Mouse (Mus musculus) olfactory bulb, adult 2 months (tissue): ENCODE data around the gene Tmem81. TPM values are rescaled to one million over a fixed set of nuclear protein-coding genes. Genes with fewer than 3 reads are reported as not detected.

Experiments
- H3K27ac ChIP-seq: fragments of 200-500 bp; 2 replicates; pipeline ENCODE4 v1.5.1; 2012; ENCODE audit warnings: low read depth, low read length; ENCODE audit not compliant: insufficient read depth
- H3K4me1 ChIP-seq: fragments of 200-500 bp; 2 replicates; pipeline ENCODE4 v1.6.1; 2012; ENCODE audit warnings: low read length; ENCODE audit not compliant: control insufficient read depth, insufficient read depth
- H3K4me3 ChIP-seq: fragments of 200-500 bp; 2 replicates; pipeline ENCODE4 v1.5.1; 2012; ENCODE audit warnings: mild to moderate bottlenecking, low read depth, low read length, moderate library complexity; ENCODE audit not compliant: insufficient read depth
- CTCF ChIP-seq: fragments of 200-500 bp; IDR thresholded peaks from 2 replicates; pipeline ENCODE4 v1.5.1; 2012; ENCODE audit warnings: low read depth, mild to moderate bottlenecking, low read length, moderate library complexity; ENCODE audit not compliant: insufficient read depth
- POLR2A ChIP-seq: fragments of 200-500 bp; IDR thresholded peaks from 2 replicates; pipeline ENCODE4 v1.6.1; 2012; ENCODE audit warnings: mild to moderate bottlenecking, low read depth, low read length, moderate library complexity; ENCODE audit not compliant: insufficient read depth
- WGBS: fragments of 180-500 bp; shearing (Covaris S2); methylation state at CpG from one replicate; pipeline ENCODE4 v1.1.7; 2018; 5-methylcytosine and 5-hydroxymethylcytosine counted together
- polyA plus RNA-seq: library from polyadenylated mRNA; stranded (reverse); fragments of >200 nt; gene quantifications from 2 replicates; pipeline ENCODE4 v1.2.4, GENCODE M21; 2012; ENCODE audit warnings: low replicate concordance; ENCODE audit not compliant: missing spikeins, insufficient read depth, insufficient read length

The Tmem81 gene
- polyA plus RNA-seq, 1 experiment, result not detected

- Histone ChIP-seq H3K4me3 (no peak overlapping the region), H3K27ac (no peak overlapping the region), H3K4me1 (peaks cover 5% of the 10 kb centered on the region; the same call in 1 of the 2 replicates)
- TF ChIP-seq POLR2A, result no peak
- TF ChIP-seq CTCF, result no peak
- WGBS, result 52% methylated on average over 8 of the region's 8 CpGs
Measured at GRCm38 (mm10) chr1:132511521-132511920, 5.5 kb downstream of the Tmem81 start.

DNA sequence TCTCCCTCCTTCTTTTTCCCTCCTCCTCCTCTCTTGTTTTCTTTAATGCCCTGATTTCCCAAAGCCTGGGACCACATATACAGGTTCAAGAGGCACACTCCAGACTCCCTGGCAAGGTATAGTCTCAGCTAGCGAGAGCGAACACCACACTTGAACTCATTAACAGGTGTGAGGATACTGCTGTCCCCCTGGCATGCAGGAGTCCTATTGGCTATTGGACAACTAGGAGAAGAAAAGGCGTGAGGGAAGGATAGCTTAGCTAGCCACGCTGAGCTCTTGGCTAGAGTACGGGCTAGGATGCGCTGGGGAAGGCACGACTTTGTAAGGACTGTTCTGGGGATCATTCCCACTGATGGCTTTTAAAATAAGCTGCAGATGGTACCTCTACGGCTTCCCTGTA lies 6.1 kb downstream of the Tmem81 start:
- no peak for TF ChIP-seq CTCF
- no peak for TF ChIP-seq POLR2A
- WGBS, result 83% methylated on average over 8 of the region's 8 CpGs
- H3K4me3 ChIP-seq, result no peak overlapping the region
- H3K4me1 ChIP-seq, result peaks cover 5% of the 10 kb centered on the region; the same call in 1 of the 2 replicates
- H3K27ac ChIP-seq, result no peak overlapping the region

GRCm38 (mm10) chr1:132515339-132515738 lies 9.3 kb downstream of the Tmem81 start:
- no peak overlapping the region for H3K27ac ChIP-seq
- H3K4me1 ChIP-seq, result peaks cover 5% of the 10 kb centered on the region; the same call in 1 of the 2 replicates
- no peak overlapping the region for H3K4me3 ChIP-seq
- WGBS, result 92% methylated on average over 12 of the region's 12 CpGs
- TF ChIP-seq POLR2A (no peak), CTCF (no peak)

GRCm38 (mm10) chr1:132516776-132517175 lies 10.7 kb downstream of the Tmem81 start:
- Histone ChIP-seq H3K27ac (no peak overlapping the region), H3K4me3 (no peak overlapping the region), H3K4me1 (peaks cover 3% of the 10 kb centered on the region; the same call in 1 of the 2 replicates)
- 91% methylated on average over 11 of the region's 11 CpGs for whole genome bisulfite sequencing
- TF ChIP-seq CTCF (no peak), POLR2A (no peak)

- no peak for TF ChIP-seq POLR2A
- 82% methylated on average over 18 of the region's 18 CpGs for WGBS
- no peak overlapping the region for H3K4me3 ChIP-seq
- peaks cover 3% of the 10 kb centered on the region; the same call in 1 of the 2 replicates for H3K4me1 ChIP-seq
- no peak overlapping the region for H3K27ac ChIP-seq
Measured at GRCm38 (mm10) chr1:132518621-132519020, 12.6 kb downstream of the Tmem81 start.

GRCm38 (mm10) chr1:132519734-132520133 lies 13.7 kb downstream of the Tmem81 start:
- H3K4me3 ChIP-seq, result no peak overlapping the region
- TF ChIP-seq CTCF, result no peak
- TF ChIP-seq POLR2A, result no peak
- no peak overlapping the region for H3K27ac ChIP-seq
- H3K4me1 ChIP-seq, result no peaks in the 10 kb centered on the region
- WGBS, result 89% methylated on average over 11 of the region's 11 CpGs

DNA sequence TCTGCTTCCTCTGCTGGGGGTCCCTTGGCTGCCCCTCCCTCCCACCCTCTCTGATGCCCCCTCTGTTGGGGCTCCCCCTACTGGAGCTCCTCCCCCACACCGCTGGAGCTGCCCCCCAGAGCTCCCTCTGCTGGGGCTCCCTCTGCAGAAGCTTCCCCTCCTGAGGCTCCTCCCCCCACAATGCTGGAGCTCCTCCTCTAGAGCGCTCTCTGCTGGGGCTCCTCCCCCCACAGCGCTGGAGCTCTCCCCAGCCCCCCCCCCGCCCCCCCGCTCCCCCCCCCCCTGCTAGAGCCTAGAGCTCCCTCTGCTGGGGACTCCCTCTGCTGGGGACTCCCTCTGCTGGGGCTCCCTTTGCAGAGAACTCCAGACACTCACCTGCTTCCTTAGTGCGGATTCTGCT lies 14.7 kb downstream of the Tmem81 start:
- Histone ChIP-seq H3K4me1 (peaks cover 3% of the 10 kb centered on the region), H3K4me3 (no peak overlapping the region), H3K27ac (no peak overlapping the region)
- WGBS, result 22% methylated on average over 2 of the region's 6 CpGs
- TF ChIP-seq POLR2A (no peak), CTCF (no peak)

DNA sequence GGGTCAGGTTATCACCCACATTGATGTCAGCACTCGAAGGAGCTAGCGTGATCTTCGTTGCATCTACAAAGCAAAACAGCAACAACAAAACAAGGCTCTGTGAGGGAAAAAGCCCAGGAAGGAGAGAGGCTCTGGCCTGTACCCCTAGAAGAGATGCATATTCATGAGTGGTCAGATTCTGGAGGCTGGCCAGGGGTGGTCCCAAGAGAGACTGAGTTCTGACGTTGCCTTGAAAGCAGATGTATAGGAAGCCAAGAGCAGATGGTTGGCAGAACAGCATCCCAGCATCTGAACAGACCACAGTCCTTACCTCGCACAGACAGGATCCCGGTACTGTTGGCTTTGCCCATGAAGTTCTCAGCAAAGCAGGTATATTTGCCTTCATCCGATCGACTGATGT lies 17.0 kb downstream of the Tmem81 start:
- 74% methylated on average over 8 of the region's 8 CpGs for WGBS
- Histone ChIP-seq H3K4me3 (no peak overlapping the region), H3K4me1 (peaks cover 9% of the 10 kb centered on the region), H3K27ac (no peak overlapping the region)
- TF ChIP-seq CTCF (no peak), POLR2A (no peak)

DNA sequence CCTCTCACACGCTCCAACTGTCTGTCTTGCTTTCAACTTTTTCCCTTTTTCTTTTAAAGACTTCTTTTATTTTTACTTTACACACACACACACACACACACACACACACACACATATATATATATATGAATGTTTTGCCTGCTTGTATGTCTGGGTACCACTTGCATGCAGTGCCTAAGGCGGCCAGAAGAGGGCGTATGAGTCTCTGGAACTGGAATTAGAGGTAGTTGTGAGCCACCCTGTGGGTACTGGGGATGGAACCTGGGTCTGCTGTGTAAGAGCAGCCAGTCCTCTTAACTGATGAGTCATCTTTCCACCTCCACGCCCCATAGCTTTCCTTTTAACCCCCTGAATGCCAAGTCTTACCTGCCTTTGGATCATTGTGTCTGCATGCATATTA lies 17.9 kb downstream of the Tmem81 start:
- 39% methylated on average over 4 of the region's 4 CpGs for WGBS

GRCm38 (mm10) chr1:132525832-132526231 lies 19.8 kb downstream of the Tmem81 start:
- Histone ChIP-seq H3K27ac (peak overlapping the region; percentile 40), H3K4me3 (no peak overlapping the region), H3K4me1 (peaks cover 9% of the 10 kb centered on the region)
- TF ChIP-seq CTCF, result no peak
- TF ChIP-seq POLR2A, result no peak
- WGBS, result 2% methylated on average over 10 of the region's 10 CpGs

More for the DNA sequence above, 17.9 kb downstream of the Tmem81 start:
- H3K4me1 ChIP-seq, result peaks cover 9% of the 10 kb centered on the region
- no peak overlapping the region for H3K27ac ChIP-seq
- no peak overlapping the region for H3K4me3 ChIP-seq
- no peak for TF ChIP-seq POLR2A
- TF ChIP-seq CTCF, result no peak
